Mouse (Mus musculus) frontal cortex, adult (tissue): ENCODE data around the gene Sdccag8.

Experiments
- ATAC-seq: cut with Nextera tagmentation; 2 replicates; pipeline ENCODE4 v1.9.2; 2017; ENCODE audit warnings: mild to moderate bottlenecking, moderate library complexity, mixed read lengths; ENCODE audit not compliant: low TSS enrichment

Gene Sdccag8

GRCm38 (mm10) chr1:176943126-176943525, 128.7 kb downstream of the Sdccag8 start:
- ATAC-seq, result no peak

- no peak for ATAC-seq
These were observed 129.5 kb downstream of the Sdccag8 start for GRCm38 (mm10) chr1:176943987-176944386.

- ATAC-seq, result no peak
These were observed 130.2 kb downstream of the Sdccag8 start for GRCm38 (mm10) chr1:176944458-176945174.

- no peak for ATAC-seq
These were observed 130.7 kb downstream of the Sdccag8 start for GRCm38 (mm10) chr1:176945175-176945540.

- peak; percentile 55 for ATAC-seq
These were observed 131.8 kb downstream of the Sdccag8 start for GRCm38 (mm10) chr1:176946031-176946795.

GRCm38 (mm10) chr1:176946796-176947181, 132.3 kb downstream of the Sdccag8 start:
- ATAC-seq, result 0 out of 2 replicates have a peak, but pooled peaks have one; percentile 2

GRCm38 (mm10) chr1:176948861-176949260, 134.4 kb downstream of the Sdccag8 start:
- peak; percentile 35 for ATAC-seq

GRCm38 (mm10) chr1:176949320-176949719, 134.9 kb downstream of the Sdccag8 start:
- ATAC-seq, result peak; percentile 27; the same call in 1 of the 2 replicates

- no peak for ATAC-seq
These were observed 135.6 kb downstream of the Sdccag8 start for GRCm38 (mm10) chr1:176950061-176950460.

- no peak for ATAC-seq
These were observed 137.4 kb downstream of the Sdccag8 start for GRCm38 (mm10) chr1:176951836-176952235.

GRCm38 (mm10) chr1:176958311-176958710, 143.9 kb downstream of the Sdccag8 start:
- ATAC-seq, result no peak

GRCm38 (mm10) chr1:176961716-176962115, 147.3 kb downstream of the Sdccag8 start:
- no peak for ATAC-seq

GRCm38 (mm10) chr1:176962894-176963293, 148.4 kb downstream of the Sdccag8 start:
- ATAC-seq, result no peak

- no peak for ATAC-seq
These were observed 152.8 kb downstream of the Sdccag8 start for GRCm38 (mm10) chr1:176967299-176967698.

GRCm38 (mm10) chr1:176970635-176971478, 156.4 kb downstream of the Sdccag8 start:
- ATAC-seq, result peak; percentile 71

GRCm38 (mm10) chr1:176971479-176971797, 157.0 kb downstream of the Sdccag8 start:
- peak; percentile 51; the same call in 1 of the 2 replicates for ATAC-seq

- ATAC-seq, result no peak
These were observed 159.1 kb downstream of the Sdccag8 start for GRCm38 (mm10) chr1:176973356-176974088.

- peak; percentile 47 for ATAC-seq
These were observed 164.8 kb downstream of the Sdccag8 start for GRCm38 (mm10) chr1:176979235-176979634.

- peak; percentile 84 for ATAC-seq
These were observed 165.7 kb downstream of the Sdccag8 start for GRCm38 (mm10) chr1:176980140-176980539.

GRCm38 (mm10) chr1:176980801-176981400, 166.4 kb downstream of the Sdccag8 start:
- peak; percentile 39 for ATAC-seq

- no peak for ATAC-seq
These were observed 167.1 kb downstream of the Sdccag8 start for GRCm38 (mm10) chr1:176981511-176981910.
